8 mouse cellular contexts compared by ENCODE assay signal in the genomic region with DNA sequence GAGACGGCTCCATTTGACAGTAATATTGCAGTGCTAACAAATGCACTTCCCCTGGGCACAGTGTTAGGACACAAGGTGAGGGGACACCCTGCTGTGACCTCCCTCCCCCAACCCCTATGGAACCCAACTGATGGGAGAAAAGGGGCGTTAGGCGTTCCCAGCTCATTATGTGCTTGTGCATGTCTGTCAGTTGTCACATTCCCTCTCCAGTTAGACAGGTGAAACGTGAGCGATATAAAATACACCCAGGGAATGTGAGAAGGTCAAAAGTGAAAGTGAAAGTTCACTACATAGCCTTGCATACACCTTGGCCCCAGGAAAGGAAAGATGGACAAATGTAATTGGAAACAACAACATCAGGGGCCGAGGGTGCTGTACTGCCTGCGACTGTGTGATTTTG. TPM values are rescaled to one million over a fixed set of nuclear protein-coding genes. Genes with fewer than 3 reads are reported as not detected.
DNase-seq lines count a peak whose midpoint lies in the region; ATAC-seq and TF ChIP-seq lines count a peak whose summit lies in the region.

No protein-coding gene starts in this region.

- no peaks in the 10 kb centered on the region for H3K36me3 ChIP-seq in hindbrain, postnatal 0 days (ENCODE audit: insufficient read depth, low read length)
- no peaks in the 10 kb centered on the region for H3K36me3 ChIP-seq in midbrain, postnatal 0 days (ENCODE audit: insufficient read depth, low read length)

- H3K9me3 ChIP-seq in hindbrain, postnatal 0 days (ENCODE audit: low read length), result no peaks in the 10 kb centered on the region
- no peaks in the 10 kb centered on the region for H3K9me3 ChIP-seq in midbrain, postnatal 0 days (ENCODE audit: low read length)

- peak overlapping the region; percentile 88 for H3K4me2 ChIP-seq in hindbrain, postnatal 0 days (ENCODE audit: low read depth, low read length)
- H3K4me2 ChIP-seq in midbrain, postnatal 0 days (ENCODE audit: low read depth, low read length, poor library complexity, severe bottlenecking), result peak overlapping the region; percentile 64

- H3K27me3 ChIP-seq in hindbrain, postnatal 0 days (ENCODE audit: insufficient read depth, low read length), result peaks cover 4% of the 10 kb centered on the region; the same call in 1 of the 2 replicates
- peaks cover 13% of the 10 kb centered on the region for H3K27me3 ChIP-seq in midbrain, postnatal 0 days (ENCODE audit: insufficient read depth, low read length)

- no peak for TF ChIP-seq CTCF in lung, adult 2 months (IDR thresholded peaks at IDR 0.05; ENCODE audit: insufficient read depth, low read length)
- no peak for TF ChIP-seq CTCF in cortical plate, adult 2 months (IDR thresholded peaks at IDR 0.05; ENCODE audit: extremely low read depth, insufficient read depth, low read length)
- no peak for TF ChIP-seq CTCF in hindbrain, postnatal 0 days (IDR thresholded peaks at IDR 0.05; ENCODE audit: low read depth)
- no peak for TF ChIP-seq CTCF in midbrain, postnatal 0 days (IDR thresholded peaks at IDR 0.05)

- WGBS in lung, adult 2 months, result 14% methylated on average over 7 of the region's 7 CpGs
- WGBS in hindbrain, postnatal 0 days, result 41% methylated on average over 7 of the region's 7 CpGs
- 46% methylated on average over 7 of the region's 7 CpGs for WGBS in midbrain, postnatal 0 days

- H3K27ac ChIP-seq in cortical plate, adult 2 months (ENCODE audit: insufficient read depth, low read length), result peak overlapping the region; percentile 8; the same call in 1 of the 2 replicates
- no peak overlapping the region for H3K27ac ChIP-seq in hindbrain, postnatal 0 days
- H3K27ac ChIP-seq in midbrain, postnatal 0 days (ENCODE audit: low read depth, low read length), result no peak overlapping the region

- H3K4me3 ChIP-seq in lung, adult 2 months (replicated peaks; ENCODE audit: extremely low read depth, low read depth, low read length), result peak overlapping the region; percentile 90
- H3K4me3 ChIP-seq in cortical plate, adult 2 months (ENCODE audit: insufficient read depth, low read length), result peak overlapping the region; percentile 76
- peak overlapping the region; percentile 95; the same call in 1 of the 2 replicates for H3K4me3 ChIP-seq in hindbrain, postnatal 0 days (ENCODE audit: low read length)
- peak overlapping the region; percentile 90; the same call in 1 of the 2 replicates for H3K4me3 ChIP-seq in midbrain, postnatal 0 days (ENCODE audit: low read depth, low read length)

- H3K4me1 ChIP-seq in lung, adult 2 months (ENCODE audit: control insufficient read depth, insufficient read depth, low read length), result peaks cover 7% of the 10 kb centered on the region; the same call in 1 of the 2 replicates
- no peaks in the 10 kb centered on the region; the same call in none of the 2 replicates for H3K4me1 ChIP-seq in cortical plate, adult 2 months (ENCODE audit: control insufficient read depth, insufficient read depth, low read length)
- H3K4me1 ChIP-seq in hindbrain, postnatal 0 days (ENCODE audit: insufficient read depth, low read length), result peaks cover 19% of the 10 kb centered on the region
- H3K4me1 ChIP-seq in midbrain, postnatal 0 days (ENCODE audit: insufficient read depth, low read length), result no peaks in the 10 kb centered on the region

- H3K9ac ChIP-seq in hindbrain, postnatal 0 days (replicated peaks; ENCODE audit: low read length), result no peak overlapping the region
- no peak overlapping the region for H3K9ac ChIP-seq in midbrain, postnatal 0 days (replicated peaks; ENCODE audit: low read length, poor library complexity, severe bottlenecking)

- ATAC-seq in hindbrain, postnatal 0 days, result no peak
- ATAC-seq in midbrain, postnatal 0 days (ENCODE audit: low FRiP score), result no peak

- peak; percentile 22 for DNase-seq in lung, adult 2 months
- no peak for DNase-seq in lung, postnatal 4 days
- no peak for DNase-seq in hindbrain, postnatal 0 days (ENCODE audit: low spot score)
- no peak for DNase-seq in midbrain, postnatal 0 days (ENCODE audit: low spot score)
- DNase-seq in adrenal gland, adult 8-10 months, result no peak
- DNase-seq in left cerebral cortex, adult 18-20 months (ENCODE audit: low spot score in 2 of 2), result no peak
- DNase-seq in embryo, embryonic 9.5 days (ENCODE audit: extremely low spot score), result no peak

- no peak for TF ChIP-seq POLR2A in lung, adult 2 months (IDR thresholded peaks at IDR 0.05; ENCODE audit: borderline replicate concordance, extremely low read depth, low read depth, low read length)
- TF ChIP-seq POLR2A in cortical plate, adult 2 months (IDR thresholded peaks at IDR 0.05; ENCODE audit: extremely low read depth, insufficient read depth, low read length), result no peak

RNA-seq across cellular contexts. Expression of gene Car7, which starts 0.9 kb away (rescaled TPM):
- 1.4 and 1.8 TPM in 2 replicates for polyA plus RNA-seq in lung, adult 2 months (2012; rRNA removed)
- 48.6 and 59.8 TPM in 2 replicates for polyA plus RNA-seq in cortical plate, adult 2 months (2012; rRNA removed)
- total RNA-seq in hindbrain, postnatal 0 days (2014; rRNA removed), result 2.0 and 2.3 TPM in 2 replicates
- 3.1 and 3.5 TPM in 2 replicates for polyA plus RNA-seq in hindbrain, postnatal 0 days (2015; fragmentation: Nextera tagmentation; extraction: Ambion mirVana)
- 1.6 and 2.8 TPM in 2 replicates for total RNA-seq in midbrain, postnatal 0 days (2014; rRNA removed)
- polyA plus RNA-seq in midbrain, postnatal 0 days (2015; fragmentation: Nextera tagmentation; extraction: Ambion mirVana), result 2.3 and 2.5 TPM in 2 replicates
- 1 to 10 TPM; 1.7 to 5.6 (median 3.2) TPM for total RNA-seq in adrenal gland, adult 8-10 months (2022)
- total RNA-seq in left cerebral cortex, adult 18-20 months (2021), result 10 to 100 TPM; 25.3 to 28.7 TPM

RNA-seq across cellular contexts. Expression of gene Nae1, which starts 0.9 kb away (rescaled TPM):
- 7.4 and 17.1 TPM in 2 replicates for polyA plus RNA-seq in lung, adult 2 months (2012; rRNA removed)
- 75.4 and 76.2 TPM in 2 replicates for polyA plus RNA-seq in cortical plate, adult 2 months (2012; rRNA removed)
- 32.9 and 44.4 TPM in 2 replicates for total RNA-seq in hindbrain, postnatal 0 days (2014; rRNA removed)
- 105 and 109 TPM in 2 replicates for polyA plus RNA-seq in hindbrain, postnatal 0 days (2015; fragmentation: Nextera tagmentation; extraction: Ambion mirVana)
- 48.1 and 71.7 TPM in 2 replicates for total RNA-seq in midbrain, postnatal 0 days (2014; rRNA removed)
- polyA plus RNA-seq in midbrain, postnatal 0 days (2015; fragmentation: Nextera tagmentation; extraction: Ambion mirVana), result 107 and 108 TPM in 2 replicates
- 10 to 100 TPM; 40.5 to 66.3 (median 47.3) TPM for total RNA-seq in adrenal gland, adult 8-10 months (2022)
- 10 to 100 TPM; 47.7 to 55.6 TPM for total RNA-seq in left cerebral cortex, adult 18-20 months (2021)

RNA-seq across cellular contexts. Expression of gene Terb1, which starts 25.7 kb away (rescaled TPM):
- polyA plus RNA-seq in lung, adult 2 months (2012; rRNA removed), result 0.05 and 0.07 TPM in 2 replicates
- 0.69 and 1.2 TPM in 2 replicates for polyA plus RNA-seq in cortical plate, adult 2 months (2012; rRNA removed)
- total RNA-seq in hindbrain, postnatal 0 days (2014; rRNA removed), result 0.32 and 0.84 TPM in 2 replicates
- 0.60 and 0.83 TPM in 2 replicates for polyA plus RNA-seq in hindbrain, postnatal 0 days (2015; fragmentation: Nextera tagmentation; extraction: Ambion mirVana)
- 0.71 and 0.85 TPM in 2 replicates for total RNA-seq in midbrain, postnatal 0 days (2014; rRNA removed)
- 0.68 and 0.81 TPM in 2 replicates for polyA plus RNA-seq in midbrain, postnatal 0 days (2015; fragmentation: Nextera tagmentation; extraction: Ambion mirVana)
- under 1 TPM in 2 of 4 experiments, not detected in 2; 0.16 to 0.52 TPM for total RNA-seq in adrenal gland, adult 8-10 months (2022)
- total RNA-seq in left cerebral cortex, adult 18-20 months (2021), result 1 to 10 TPM; 1.6 to 1.7 TPM

RNA-seq across cellular contexts. Expression of gene Pdp2, which starts 55.9 kb away (rescaled TPM):
- 3.4 and 4.4 TPM in 2 replicates for polyA plus RNA-seq in lung, adult 2 months (2012; rRNA removed)
- polyA plus RNA-seq in cortical plate, adult 2 months (2012; rRNA removed), result 4.7 and 5.1 TPM in 2 replicates
- total RNA-seq in hindbrain, postnatal 0 days (2014; rRNA removed), result 12.1 and 12.3 TPM in 2 replicates
- 14.2 and 15.3 TPM in 2 replicates for polyA plus RNA-seq in hindbrain, postnatal 0 days (2015; fragmentation: Nextera tagmentation; extraction: Ambion mirVana)
- 12.1 and 16.0 TPM in 2 replicates for total RNA-seq in midbrain, postnatal 0 days (2014; rRNA removed)
- polyA plus RNA-seq in midbrain, postnatal 0 days (2015; fragmentation: Nextera tagmentation; extraction: Ambion mirVana), result 16.9 and 18.0 TPM in 2 replicates
- total RNA-seq in adrenal gland, adult 8-10 months (2022), result 10 to 100 TPM; 31.7 to 43.6 (median 38.0) TPM
- 1 to 10 TPM; 7.7 to 8.9 TPM for total RNA-seq in left cerebral cortex, adult 18-20 months (2021)
